Mouse (Mus musculus): Measurements from ENCODE around the gene Fam98c.
"Not testable (repeated sequence)": the region's sequence is repeated elsewhere in the genome, so short reads cannot be mapped to it uniquely, and the experiment has no call there.

The Fam98c gene

DNA sequence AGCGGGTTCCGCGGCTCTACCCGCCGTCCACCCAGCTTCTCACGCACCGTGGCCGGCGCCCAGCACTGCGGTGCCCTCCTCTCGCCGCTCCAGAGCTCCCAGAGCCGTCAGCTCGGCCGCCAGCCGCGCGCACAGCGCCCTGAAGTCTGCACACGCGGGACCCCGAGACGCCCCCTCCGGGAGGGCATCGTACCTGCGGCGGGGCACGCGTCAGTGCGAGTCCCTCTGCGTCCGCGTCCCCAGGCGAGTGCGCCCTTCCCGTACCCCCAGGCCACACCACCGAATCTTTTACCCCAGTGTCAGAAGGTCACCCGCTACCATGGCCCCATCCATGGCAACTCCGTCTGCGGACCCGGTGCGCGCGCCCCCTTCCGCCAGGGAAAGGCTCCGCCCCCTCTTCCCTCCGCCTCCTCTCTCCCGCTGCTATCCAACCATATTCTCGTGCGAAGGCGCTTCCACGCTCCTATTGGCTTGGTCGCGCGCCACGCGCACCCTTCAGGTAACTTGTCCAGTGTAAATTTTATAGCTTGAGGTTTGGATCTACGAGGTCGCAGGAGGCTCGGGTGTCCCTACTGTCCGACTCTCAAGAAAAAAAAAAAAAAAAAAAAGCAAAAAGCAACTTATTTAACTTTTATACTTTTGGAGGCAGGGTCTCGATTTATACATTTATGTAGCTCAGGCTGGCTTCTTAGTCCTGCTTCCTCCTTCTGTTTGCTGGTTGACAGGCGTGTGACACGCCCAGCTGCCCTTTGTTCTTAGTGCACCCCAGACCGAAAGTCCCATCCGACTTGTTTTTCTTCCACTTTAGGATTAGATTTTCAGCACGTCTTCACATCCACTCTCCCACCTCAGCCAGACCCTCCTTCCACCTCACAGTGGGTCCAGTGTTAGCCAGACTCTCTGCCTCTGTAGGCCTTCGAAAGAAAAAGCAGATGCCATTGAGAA lies at the start of gene Fam98c:
Gene Fam98c (minus strand): TSS at position 397 of the 945 bp plus-strand sequence.
- DNase-seq (ENCODE audit: extremely low spot score, low spot score): peak; percentile 82

DNA sequence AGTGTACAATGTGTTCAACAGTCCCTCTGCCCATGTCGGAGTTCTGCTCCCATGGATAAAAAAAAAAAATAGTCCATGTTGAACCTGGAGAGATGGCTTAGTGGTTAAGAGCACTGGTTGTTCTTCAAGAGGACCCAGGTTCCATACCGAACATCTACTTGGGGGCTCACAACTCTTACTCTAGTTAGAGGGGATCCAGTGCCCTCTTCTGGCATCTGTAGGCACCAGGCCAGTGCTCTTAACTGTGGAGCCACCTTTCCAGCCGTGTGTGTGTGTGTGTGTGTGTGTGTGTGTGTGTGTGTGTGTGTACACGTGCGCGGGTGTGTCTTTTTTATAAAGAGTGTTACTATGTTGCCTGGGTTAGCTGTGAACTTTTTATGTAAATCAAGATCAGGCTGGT lies 46.5 kb upstream of the Fam98c start:
- no peak for DNase-seq (ENCODE audit: extremely low spot score, low spot score)

DNA sequence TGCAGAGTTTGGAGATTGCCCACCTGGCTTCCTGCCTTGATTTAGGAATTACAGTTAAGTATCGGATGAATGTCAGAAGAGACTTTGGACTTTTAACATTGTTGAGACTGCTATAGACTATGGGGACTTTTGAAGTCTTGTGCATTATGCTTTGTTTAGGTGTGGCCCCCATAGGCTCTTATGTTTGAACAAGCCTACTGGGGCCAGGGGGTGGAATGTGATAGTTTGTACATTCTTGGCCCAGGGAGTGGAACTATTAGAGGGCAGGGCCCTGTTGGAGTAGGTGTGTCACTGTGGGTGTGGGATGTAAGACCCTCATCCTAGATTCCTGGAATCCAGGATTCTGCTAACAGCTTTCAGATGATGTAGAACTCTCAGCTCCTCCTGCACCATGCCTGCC lies 38.2 kb upstream of the Fam98c start:
- not testable (repeated sequence) for DNase-seq (ENCODE audit: extremely low spot score, low spot score)

DNA sequence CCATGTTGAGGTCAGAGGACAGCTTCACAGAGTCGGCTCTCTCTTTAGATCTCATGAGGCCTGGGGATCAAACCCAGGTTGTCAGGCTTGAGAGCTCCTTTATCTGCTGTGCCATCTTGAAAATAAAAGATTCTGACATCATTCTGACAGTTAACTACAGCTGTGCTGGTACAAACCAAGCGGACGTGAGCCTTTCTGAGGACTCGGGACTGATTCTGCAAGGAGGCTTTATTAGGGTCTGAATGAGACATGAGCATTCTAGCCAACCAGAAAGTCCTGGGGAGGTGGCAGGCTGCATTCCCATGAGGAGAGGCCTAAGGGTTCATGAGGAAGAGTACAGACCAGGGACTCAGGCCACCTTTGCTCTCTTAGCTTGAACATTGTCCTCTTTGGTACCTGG lies 25.3 kb upstream of the Fam98c start:
- DNase-seq (ENCODE audit: extremely low spot score, low spot score): not testable (repeated sequence)

DNA sequence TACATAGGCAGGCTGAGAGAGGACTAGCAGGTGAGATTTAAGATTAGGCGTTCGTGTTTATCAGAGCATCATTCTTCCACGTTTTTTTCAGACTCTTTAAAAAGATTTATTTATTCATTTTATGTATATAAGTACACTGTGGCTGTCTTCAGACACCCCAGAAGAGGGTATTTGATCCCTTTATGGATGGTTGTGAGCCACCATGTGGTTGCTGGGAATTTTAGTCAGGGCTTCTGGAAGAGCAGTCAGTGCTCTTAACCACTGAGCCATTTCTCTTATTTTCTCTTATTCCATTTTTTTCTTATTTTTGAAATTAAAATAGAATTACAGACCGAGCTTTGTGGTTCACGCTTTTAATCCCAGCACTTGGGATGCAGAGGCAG lies 24.8 kb upstream of the Fam98c start:
- DNase-seq (ENCODE audit: extremely low spot score, low spot score): no peak

DNA sequence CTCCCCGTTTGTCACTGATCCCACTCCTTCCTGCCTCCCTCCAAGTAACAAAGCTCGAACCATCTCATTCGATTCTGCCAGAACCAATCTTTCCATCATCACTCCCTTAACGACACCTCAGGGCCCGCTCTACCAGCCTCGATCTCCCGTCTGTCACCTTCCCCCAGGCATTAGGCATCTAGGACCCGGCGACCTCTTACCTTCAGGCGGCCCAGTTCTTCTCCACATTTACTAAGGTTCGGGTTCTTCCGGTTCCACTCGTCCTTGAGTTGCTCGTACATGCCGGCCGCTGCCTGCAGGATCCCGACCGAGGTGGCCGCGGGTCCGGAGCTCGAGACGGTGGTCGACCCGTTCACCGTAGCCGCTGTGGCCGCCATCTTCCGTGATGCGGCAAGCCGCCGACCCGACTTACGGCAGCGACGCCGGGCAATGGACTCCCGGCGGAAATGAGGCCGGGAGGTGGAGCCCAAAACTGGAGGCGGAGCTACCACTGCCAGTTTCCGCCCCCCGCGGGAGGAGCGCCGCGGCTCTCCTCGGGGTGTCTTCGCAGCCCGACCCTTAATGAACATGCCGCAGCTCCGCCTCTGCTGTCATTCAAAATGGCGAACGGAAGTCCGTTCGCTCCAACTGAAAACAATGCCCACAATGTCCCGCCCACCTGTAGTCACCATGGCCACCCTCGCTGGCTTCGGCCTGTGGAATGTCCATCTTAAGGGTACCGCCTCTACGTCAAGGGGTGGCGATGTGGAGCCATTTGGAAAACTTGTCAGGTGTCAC lies 24.2 kb upstream of the Fam98c start, which contains the start of gene Psmd8:
Gene Psmd8 (minus strand): TSS at position 625 of the 777 bp plus-strand sequence.
- DNase-seq (ENCODE audit: extremely low spot score, low spot score): peak; percentile 93

DNA sequence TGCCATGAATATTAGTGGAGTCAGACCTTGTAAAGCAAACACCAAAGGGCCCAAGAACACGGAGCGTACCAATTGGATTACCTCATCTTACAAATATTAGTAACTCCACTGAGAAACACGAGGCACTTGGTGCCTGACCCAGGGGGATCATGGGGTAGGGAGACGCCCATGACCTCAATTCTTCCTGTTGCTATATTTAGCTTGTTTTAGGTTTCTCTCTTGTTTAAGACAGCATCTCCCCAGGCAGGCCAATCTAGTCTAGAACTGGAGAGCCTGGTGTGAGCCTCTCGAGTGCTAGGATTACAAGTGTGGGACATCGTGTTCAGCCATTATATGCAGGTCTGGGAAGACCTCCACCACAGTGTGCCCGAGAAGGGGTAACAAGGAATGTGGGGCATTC lies 23.3 kb upstream of the Fam98c start:
- no peak for DNase-seq (ENCODE audit: extremely low spot score, low spot score)

DNA sequence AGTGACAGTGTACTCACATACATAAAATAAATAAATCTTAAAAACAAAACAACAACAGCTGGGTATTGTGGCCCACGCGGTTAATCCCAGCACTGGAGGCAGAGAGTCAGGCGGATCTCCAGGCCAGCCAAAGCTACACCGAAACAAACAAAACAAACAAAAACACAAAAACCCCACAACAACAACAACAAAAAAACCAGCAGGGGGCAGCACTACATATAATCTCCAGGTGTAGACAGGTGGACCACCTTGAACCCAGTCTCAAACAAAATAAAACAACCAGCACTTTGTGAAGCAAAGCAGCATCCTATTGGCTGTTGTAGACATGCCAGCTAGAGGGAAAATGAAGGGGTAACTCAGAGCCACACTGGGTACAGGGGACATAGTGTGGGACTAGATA lies 22.1 kb upstream of the Fam98c start:
- no peak for DNase-seq (ENCODE audit: extremely low spot score, low spot score)

DNA sequence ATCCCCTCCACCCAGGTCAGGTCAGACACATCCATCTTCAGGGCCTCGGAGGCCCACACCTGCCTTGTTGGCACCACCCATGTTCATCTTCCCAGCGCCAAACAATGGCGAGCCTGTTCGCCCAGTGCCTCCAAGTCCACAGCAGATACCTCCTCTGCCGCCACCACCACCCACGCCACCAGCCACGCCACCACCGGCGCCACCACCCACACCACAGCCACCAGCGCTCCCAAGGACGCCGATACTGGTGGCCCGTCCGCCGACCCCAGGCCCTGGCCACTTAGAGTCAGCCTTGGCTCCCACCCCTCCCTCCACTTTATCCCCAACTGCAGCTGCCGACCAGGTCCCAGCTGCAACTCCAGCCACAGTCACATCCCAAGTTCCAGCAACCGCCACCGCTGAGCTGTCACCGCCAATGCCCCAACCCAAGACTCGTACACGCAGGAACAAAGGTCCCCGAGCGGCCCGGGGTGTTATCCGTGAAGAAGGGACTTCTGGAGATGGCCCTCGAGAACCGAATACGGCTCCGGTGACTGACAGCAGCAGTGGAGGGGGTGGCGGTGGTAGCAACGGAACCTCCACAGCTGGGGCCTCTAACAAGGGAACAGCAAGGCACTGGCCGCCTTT lies 16.5 kb upstream of the Fam98c start:
- DNase-seq (ENCODE audit: extremely low spot score, low spot score): peak; percentile 42

DNA sequence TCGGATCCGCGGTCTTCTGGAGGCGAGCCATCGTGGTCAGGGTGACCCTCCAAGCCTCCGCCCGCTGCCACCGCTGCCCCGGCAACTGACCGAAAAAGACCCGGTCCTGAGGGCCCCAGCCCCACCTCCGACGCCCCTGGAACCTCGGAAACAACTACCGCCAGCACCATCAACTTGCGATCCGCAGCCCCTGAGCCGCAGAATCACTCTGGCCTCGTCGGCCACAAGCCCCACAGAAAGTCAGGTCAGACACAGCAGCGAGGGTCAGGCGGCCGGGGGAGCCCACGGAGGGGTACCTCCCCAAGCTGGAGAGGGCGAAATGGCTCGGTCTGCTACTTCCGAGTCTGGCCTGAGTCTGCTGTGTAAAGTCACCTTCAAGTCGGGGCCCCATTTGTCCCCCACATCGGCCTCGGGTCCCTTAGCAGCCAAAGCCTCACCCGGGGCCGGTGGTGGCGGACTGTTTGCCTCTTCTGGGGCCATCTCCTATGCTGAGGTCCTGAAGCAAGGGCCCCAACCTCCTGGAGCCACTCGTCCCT lies 15.6 kb upstream of the Fam98c start:
- DNase-seq (ENCODE audit: extremely low spot score, low spot score): peak; percentile 45

DNA sequence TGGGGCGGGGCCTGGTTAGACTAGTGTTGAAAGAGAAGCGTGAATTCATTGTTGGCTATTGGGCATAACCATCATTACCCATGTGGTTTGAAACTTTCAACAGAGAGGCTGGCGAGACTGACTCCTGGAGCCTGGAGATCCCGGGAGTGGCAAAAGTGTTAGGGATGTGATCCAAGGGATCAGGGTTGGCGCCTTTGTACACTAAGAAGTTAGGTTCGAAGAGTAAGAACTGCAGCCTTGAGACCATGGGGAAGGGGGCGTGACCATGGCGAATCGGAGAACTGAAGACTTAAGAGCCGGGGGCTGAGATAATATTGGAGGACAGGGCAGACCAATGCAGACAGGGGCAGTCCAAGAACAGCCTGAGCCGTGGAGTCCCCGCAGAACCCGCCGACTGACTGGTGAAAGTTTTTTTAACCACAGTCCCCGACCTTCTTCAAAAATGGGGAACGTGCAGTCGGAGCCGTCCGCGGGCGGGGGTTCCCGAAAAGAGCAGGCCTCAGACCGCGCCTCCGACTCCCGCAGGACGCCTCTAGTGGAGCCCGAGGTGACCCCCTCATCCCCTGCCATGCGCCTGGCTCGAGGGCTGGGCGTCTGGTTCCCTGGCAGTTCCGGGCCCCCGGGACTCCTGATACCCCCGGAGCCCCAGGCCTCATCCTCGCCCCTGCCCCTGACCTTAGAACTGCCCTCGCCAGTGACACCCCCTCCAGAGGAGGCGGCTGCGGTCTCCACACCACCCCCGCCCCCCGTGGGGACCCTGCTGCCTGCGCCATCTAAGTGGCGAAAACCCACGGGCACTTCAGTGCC lies 14.9 kb upstream of the Fam98c start:
- DNase-seq (ENCODE audit: extremely low spot score, low spot score): peak; percentile 38

DNA sequence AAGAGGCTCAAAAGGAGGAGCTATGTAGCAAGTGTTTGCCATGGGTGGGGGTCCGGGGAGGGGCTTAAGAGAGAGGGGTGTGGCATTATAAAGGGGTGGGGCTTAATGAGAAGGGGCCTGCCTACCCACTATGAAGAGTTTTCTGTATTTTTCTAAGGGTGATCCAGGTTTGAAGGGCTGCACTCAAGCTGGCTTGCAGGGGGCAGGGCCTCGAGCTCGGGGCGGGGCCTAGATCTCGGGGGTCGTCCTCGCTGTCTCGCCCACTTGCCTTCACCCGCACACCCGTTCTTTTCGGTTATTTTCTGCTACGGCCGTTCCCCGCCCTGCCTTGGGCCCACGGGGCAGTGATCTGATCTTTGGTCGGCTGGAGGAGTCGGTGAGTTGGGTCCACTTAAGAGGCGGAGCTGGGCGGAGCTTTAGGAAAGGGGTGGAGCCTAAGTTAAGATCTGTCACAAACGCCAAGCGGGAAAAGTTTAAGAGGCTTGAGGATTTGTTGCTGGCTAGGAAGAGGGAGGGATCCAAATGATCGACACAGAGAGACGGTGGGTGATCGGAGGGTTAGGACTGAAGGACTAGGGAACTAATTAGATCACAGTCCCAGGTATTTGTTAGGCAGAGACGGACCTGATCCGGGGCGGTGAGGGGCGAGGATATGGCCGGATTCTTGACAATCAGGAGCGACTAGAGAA lies 14.2 kb upstream of the Fam98c start, which contains the start of the genes Ggn and Spred3:
Gene Ggn (plus strand): TSS at position 145 of the 689 bp plus-strand sequence.
Gene Spred3 (minus strand): TSS at position 346 of the 689 bp plus-strand sequence.
- DNase-seq (ENCODE audit: extremely low spot score, low spot score): peak; percentile 66

DNA sequence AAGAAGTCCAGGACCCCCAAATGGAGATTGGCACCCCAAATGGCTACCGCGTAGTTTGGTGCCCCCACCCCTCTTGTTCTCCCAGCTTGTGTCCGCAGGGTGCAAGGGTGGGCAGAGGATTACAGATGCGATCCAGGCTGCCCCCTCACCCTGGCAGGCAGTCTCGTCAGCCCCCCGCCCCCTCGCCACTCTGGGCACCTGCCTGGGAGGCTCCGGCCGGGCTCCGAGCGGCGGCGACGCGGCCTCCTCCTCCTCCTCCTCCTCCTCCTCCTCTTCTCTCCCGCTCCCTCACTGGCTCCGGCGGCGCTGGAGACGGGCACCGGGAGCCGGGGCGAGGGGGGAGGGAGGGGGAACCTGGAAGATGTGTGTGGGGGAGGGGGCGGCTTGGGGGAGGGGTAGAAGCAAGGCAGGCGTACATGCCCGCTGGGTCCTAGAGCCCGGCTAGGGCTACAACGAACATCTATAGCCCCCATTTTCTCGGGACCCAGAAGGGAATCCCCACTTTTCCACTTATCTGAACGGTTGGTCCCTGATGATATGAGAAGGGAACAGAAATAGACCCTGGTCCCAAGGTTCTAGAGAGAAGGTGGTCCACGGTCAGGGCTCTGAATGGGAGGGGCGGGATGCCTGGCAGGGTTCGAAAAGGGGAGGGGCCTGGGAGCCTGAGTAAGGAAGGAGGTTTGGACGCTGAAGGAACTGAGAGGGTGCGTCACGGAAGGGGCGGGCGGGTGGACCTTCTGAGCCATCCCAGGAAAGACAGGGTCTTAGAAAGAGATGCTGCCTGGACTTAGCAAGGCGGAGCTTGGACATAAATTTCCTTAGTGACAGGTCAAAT lies 13.4 kb upstream of the Fam98c start:
- peak; percentile 89 for DNase-seq (ENCODE audit: extremely low spot score, low spot score)

DNA sequence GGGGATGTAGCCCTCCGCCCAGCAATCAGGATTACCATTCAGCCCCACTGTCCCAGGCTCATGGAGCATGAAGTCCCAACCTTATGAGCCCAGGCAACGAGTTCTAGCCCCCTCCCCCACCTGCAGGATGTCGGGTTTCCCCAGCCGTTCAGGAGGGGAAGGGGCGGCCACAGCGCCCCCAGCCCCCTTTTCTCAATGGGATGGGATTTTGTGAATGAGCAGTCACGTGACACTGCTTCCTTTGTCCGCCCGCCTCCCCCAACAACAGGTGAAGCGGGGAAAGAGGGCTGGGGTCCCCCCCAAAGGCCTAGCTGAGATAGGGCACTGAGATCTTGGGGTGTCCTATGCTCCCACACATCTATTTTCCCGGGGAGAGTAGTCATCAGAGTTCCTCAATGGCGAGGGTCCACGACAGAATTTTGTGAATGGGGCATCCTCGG lies 12.8 kb upstream of the Fam98c start:
- DNase-seq (ENCODE audit: extremely low spot score, low spot score): peak; percentile 64

DNA sequence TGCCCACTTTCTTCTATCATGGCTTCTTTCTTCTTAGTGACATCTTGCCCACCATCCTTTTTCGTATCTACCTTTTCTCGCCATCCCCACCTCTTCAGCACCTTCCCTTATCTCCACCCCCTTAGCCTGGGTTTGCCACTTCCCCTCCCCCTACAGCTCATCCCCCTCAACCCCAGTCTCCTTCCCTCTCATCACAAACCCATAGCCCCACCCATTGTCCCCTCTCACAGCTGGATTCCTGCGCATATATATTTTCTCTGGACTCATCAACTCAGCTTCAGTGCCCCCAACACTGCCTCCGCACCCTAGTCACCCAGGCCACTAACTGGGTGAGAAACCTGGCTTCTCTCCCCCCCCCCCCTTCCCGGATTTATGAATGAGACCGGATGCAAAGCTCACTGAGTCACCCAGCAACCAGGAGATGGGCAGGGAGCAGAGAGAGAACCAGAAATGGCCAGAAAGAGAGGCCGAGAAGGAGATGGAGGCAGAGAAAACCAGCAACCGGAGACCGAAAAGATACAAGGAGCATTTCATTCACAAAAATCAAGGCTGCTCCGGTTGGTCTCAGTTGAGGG lies 12.2 kb upstream of the Fam98c start:
- DNase-seq (ENCODE audit: extremely low spot score, low spot score): peak; percentile 42

DNA sequence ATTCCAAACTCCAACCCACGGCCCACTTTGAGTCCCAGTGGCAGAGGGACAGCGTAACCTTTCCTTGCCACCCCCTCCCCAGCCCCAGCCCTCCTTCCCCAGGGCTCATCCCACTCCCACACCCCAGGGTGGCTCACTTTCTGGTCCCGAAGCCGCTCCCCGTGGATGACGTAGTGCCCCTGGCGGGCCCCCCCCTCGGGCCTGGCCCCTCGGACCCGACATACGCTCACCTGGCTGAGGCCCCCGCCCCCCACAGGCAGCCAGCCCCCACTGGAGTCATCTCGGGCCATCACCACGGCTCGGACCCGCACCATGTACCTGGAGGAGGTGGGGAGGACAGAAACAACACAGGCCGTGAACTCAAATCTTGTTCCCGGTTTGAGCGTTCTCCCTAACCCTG lies 11.6 kb upstream of the Fam98c start:
- no peak for DNase-seq (ENCODE audit: extremely low spot score, low spot score)

DNA sequence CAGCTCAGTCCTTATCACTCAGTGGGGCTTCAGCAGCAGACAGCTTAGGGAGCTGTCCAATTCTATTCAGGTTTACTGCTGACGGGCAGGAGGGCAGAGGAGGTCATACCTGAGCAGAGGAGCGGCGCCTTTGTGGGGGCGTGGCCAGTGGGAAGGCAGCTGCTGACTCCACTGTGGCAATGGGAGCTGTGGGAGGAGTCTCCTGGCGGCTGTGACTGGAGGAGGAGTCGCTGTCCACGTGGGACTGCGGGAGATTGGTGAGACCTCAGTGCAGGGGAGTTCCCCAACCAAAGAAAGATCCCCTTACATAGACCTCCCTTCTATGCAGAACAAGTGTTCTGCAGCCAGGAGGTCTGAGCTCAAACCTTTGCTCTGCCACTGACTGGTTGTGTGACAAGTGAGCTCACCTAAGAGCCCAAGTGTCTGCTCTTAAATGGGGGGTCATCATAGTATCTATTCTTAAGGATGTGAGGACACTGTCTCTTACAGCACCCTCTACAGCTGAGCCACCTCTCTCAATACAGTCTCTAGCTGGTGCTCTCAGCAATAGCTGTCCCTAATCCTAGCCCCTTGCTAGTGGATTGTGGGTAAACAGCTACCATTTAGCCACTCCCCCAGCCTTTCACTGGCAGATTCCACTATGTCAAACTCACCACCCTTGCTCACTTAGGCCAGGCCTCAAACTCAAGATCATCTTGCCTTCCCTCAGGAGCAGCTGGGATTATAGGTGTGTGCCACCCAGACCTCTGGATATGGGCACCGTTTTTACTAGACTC lies 6.9 kb upstream of the Fam98c start:
- no peak for DNase-seq (ENCODE audit: extremely low spot score, low spot score)

DNA sequence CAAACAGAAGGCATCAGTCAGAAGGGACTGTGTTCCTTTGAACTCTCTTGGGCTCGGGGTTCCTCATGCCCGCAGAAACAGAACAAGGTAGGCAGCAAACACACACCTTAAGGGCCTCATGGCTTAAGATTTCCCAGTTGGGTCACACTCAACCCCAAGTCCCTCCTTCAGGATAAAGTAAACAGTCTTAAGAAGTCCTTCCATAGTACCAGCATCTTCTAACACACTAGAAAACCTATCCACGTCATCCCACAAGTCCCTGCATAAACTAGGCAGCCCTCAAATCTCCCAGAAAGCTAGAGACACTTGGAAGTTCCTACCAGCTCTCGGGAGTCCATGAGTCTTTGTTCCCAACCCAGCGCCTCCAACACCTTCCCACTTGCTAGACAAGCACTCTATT lies 6.3 kb upstream of the Fam98c start:
- DNase-seq (ENCODE audit: extremely low spot score, low spot score): no peak

Data from neural tube, embryonic 10.5 days (tissue).